Mouse (Mus musculus): ENCODE results near the gene Ank2.

The Ank2 gene

GRCm38 (mm10) chr3:127186239-127186638, 312.9 kb downstream of the Ank2 start:
- no peak for DNase-seq (ENCODE audit: low read depth, low spot score)

GRCm38 (mm10) chr3:127183998-127184753, 315.0 kb downstream of the Ank2 start:
- DNase-seq (ENCODE audit: low read depth, low spot score), result peak; percentile 25

- DNase-seq (ENCODE audit: low read depth, low spot score), result no peak
These were observed 326.5 kb downstream of the Ank2 start for GRCm38 (mm10) chr3:127172697-127173096.

GRCm38 (mm10) chr3:127170246-127170645, 328.9 kb downstream of the Ank2 start:
- no peak for DNase-seq (ENCODE audit: low read depth, low spot score)

GRCm38 (mm10) chr3:127169114-127169513, 330.0 kb downstream of the Ank2 start:
- DNase-seq (ENCODE audit: low read depth, low spot score), result no peak

- DNase-seq (ENCODE audit: low read depth, low spot score), result no peak
These were observed 335.4 kb downstream of the Ank2 start for GRCm38 (mm10) chr3:127163749-127164148.

- peak; percentile 30 for DNase-seq (ENCODE audit: low read depth, low spot score)
These were observed 337.0 kb downstream of the Ank2 start for GRCm38 (mm10) chr3:127161998-127162712.

- no peak for DNase-seq (ENCODE audit: low read depth, low spot score)
These were observed 337.9 kb downstream of the Ank2 start for GRCm38 (mm10) chr3:127161085-127161837.

GRCm38 (mm10) chr3:127157706-127158105, 341.4 kb downstream of the Ank2 start:
- DNase-seq (ENCODE audit: low read depth, low spot score), result no peak

- DNase-seq (ENCODE audit: low read depth, low spot score), result no peak
These were observed 343.1 kb downstream of the Ank2 start for GRCm38 (mm10) chr3:127156080-127156479.

GRCm38 (mm10) chr3:127153861-127154260, 345.3 kb downstream of the Ank2 start:
- peak; percentile 4 for DNase-seq (ENCODE audit: low read depth, low spot score)

GRCm38 (mm10) chr3:127153443-127153842, 345.7 kb downstream of the Ank2 start:
- no peak for DNase-seq (ENCODE audit: low read depth, low spot score)

GRCm38 (mm10) chr3:127148648-127149047, 350.5 kb downstream of the Ank2 start:
- DNase-seq (ENCODE audit: low read depth, low spot score), result no peak

GRCm38 (mm10) chr3:127140590-127140989, 358.6 kb downstream of the Ank2 start:
- no peak for DNase-seq (ENCODE audit: low read depth, low spot score)

- no peak for DNase-seq (ENCODE audit: low read depth, low spot score)
These were observed 359.5 kb downstream of the Ank2 start for GRCm38 (mm10) chr3:127139638-127140037.

- DNase-seq (ENCODE audit: low read depth, low spot score), result no peak
These were observed 361.6 kb downstream of the Ank2 start for GRCm38 (mm10) chr3:127137508-127137907.

- DNase-seq (ENCODE audit: low read depth, low spot score), result no peak
These were observed 365.1 kb downstream of the Ank2 start for GRCm38 (mm10) chr3:127134062-127134461.

GRCm38 (mm10) chr3:127131048-127131447, 368.1 kb downstream of the Ank2 start:
- DNase-seq (ENCODE audit: low read depth, low spot score), result no peak

GRCm38 (mm10) chr3:127130167-127130770, 368.9 kb downstream of the Ank2 start:
- DNase-seq (ENCODE audit: low read depth, low spot score), result no peak

GRCm38 (mm10) chr3:127129750-127130149, 369.4 kb downstream of the Ank2 start:
- DNase-seq (ENCODE audit: low read depth, low spot score), result no peak

GRCm38 (mm10) chr3:127127611-127128010, 371.5 kb downstream of the Ank2 start:
- DNase-seq (ENCODE audit: low read depth, low spot score), result no peak

- DNase-seq (ENCODE audit: low read depth, low spot score), result no peak
These were observed 372.9 kb downstream of the Ank2 start for GRCm38 (mm10) chr3:127126220-127126619.
